Mouse (Mus musculus) frontal cortex, adult 2 months (tissue): ENCODE measurements at regions not wholly inside any gene's neighbourhood (a gene's known extent, or its start where the extent isn't known, plus 50 kb on each side); places are given as distances from the start of the nearest gene placed in this dataset.
A peak's percentile ranks its signal among the peaks of the same experiment; 100 is the strongest.
"Not testable (repeated sequence)": the region's sequence is repeated elsewhere in the genome, so short reads cannot be mapped to it uniquely, and the experiment has no call there.

Source experiments
- DNase-seq, 2 experiments: peaks; one replicate each; pipeline ENCODE4 v3.0.0; 2022; ENCODE audit warnings: low spot score in 1 of 2; ENCODE audit errors: extremely low spot score in 1 of 2

DNA sequence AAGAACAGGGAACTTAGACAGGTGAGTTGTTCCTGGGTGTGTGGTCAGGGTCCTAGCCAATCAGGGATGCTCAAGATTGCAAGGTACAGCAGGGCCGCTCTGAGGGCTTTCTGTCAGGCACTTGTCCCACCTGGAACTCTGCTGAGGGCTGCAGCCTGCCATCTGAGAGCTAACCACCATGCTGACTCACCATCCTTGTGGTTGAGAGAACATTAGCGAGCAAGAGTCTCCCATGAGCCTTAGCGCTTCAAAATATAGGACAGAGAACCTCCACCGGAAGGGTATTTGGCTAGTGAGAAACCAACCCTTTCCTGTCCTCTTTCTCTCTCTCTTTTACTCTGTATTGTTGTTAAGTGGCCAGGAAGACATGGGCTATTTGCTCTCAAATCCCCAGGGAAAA is 104.1 kb upstream of the Rasgrp1 start:
- DNase-seq, result no peak

DNA sequence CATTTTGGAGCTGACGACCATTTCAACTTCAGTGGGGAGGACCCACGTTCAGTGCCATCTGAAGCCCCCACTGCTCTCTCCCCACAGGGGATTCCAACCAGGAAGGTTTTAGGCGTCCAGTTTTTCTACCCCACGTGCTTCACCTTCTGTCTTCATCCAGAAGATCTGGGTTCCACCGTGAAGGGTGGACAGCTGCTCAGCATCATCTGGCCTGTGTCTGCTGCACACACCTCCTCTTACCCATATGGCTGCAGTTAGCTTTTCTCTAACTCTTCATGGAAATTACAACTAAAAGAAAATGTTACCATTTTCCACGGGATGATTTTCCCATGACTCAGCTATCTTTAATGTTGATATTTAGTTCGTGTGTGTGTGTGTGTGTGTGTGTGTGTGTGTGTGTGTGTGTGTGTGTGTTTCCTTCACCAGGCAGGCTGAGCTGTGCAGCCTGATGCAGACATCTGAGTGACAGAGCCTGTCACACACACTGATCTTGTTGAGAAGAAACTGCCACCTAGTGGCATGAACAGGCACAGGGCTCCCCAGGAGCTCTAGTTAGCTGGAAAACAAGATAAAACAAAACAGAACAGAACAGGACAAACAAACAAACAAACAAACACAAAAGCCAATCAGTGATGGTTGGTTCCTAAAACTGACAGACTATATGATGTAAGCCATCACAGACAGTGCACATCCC is 107.5 kb upstream of the Rasgrp1 start:
- peak; percentile 32 to 74 for DNase-seq

DNA sequence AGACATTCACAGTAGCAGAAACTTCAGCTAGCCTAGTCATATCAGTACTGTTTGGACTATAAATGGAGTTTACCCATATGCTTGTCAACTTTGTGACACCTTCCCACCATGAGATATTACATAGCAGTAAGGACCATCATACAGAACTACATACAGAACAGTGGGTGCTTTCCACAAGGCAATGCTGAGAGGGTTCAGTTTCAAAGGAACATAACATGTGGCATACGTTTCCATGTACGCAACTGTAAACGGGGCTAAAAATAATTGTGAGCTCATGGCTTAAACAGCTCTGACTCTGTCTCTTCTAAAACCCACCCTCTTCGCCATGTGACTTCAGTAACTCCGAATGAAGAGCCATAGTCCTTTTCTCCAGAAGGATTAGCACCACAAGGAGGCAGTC is 109.0 kb upstream of the Rasgrp1 start:
- no peak for DNase-seq

DNA sequence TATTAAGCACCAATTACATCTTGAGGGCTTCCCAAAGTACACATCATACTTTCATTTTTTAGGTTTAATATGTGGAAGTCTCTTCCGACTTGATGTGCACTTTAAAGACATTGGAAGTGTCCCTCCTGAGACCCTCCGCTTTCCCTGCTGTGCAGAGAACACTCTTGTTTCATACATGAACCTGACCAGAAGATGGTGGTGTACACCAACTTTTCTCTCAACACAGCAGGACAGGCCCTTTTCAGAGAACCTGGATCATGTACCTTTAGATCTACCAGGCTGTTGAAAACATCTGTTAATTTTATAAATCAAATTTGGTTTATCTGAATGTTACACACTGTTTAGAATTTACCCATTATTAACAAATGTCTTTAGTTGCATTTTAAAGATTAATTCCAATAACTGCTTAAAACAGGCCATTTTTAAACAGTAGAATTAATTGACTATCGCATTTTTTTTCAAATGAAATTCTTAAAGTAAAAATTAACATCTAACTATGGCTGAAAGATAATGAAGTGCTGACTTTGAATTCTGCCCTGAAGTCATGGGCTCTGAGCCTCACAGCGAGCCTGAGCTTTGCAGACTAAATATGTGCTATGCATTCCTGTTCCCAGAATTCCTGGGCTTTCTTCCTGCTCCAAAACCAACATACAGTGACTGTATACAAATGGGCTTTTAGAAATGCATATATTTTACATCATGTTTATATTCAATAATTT is 112.4 kb upstream of the Rasgrp1 start:
- DNase-seq, result peak in 1 of 2 experiments; percentile 50

DNA sequence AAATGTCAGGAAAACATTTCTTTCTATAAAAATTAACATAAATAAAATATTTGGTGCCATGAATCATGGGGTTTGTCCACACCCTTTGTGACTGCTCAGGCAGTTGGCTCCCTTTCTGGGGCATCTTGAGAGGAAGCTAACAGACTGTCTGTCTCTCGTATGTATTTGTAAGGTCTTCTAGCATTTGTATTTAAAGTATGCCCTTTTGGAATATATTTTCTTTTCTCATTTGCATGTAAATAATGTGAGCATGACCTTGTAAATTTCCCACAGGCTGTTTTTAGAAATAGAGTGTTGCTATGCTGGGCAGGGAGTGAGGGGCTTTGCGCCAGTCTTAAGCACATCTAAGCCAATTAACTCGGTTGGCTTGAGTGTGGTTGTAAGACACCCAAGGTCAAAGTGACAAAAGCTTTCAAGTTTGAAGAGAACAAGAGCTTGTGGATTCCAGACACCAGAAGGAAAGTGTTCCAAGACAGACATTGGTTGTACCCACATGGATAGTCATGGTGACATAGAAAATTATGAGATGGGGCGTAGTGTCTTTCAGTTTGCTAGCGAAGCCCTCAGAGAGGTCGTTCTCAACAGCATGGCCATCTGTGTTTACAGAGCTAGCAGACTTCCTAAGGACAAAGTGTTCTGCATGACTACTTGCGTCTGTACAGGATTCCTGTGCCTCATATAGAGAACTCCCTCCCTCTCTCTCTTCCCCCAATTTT is 113.1 kb upstream of the Rasgrp1 start:
- DNase-seq, result no peak

DNA sequence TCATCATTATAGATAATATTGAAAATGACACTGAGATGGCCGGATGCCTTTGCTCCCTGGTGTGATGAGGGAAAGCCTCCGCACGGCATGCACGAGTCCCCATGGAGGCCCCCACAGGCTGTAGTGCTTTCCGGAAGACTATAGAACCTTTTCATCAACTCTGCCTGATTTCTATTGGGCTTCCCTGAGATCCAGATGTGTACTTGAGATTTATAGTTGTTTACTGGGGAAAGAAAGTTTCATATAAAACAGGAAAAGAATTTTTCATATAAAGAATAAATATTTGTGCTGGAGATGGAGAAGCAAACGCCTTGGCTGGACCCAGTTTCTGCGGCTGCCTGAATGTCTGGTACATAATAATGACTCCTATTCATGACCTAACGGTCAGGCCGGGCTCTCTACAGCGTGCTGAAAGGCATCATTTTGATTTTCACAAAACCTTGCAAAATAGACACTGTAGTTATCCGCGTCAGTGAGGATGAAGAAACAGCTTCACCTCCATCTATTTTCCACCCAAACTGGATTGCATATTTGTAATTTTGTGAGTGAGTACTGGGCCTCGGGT is 113.7 kb upstream of the Rasgrp1 start:
- DNase-seq, result no peak

DNA sequence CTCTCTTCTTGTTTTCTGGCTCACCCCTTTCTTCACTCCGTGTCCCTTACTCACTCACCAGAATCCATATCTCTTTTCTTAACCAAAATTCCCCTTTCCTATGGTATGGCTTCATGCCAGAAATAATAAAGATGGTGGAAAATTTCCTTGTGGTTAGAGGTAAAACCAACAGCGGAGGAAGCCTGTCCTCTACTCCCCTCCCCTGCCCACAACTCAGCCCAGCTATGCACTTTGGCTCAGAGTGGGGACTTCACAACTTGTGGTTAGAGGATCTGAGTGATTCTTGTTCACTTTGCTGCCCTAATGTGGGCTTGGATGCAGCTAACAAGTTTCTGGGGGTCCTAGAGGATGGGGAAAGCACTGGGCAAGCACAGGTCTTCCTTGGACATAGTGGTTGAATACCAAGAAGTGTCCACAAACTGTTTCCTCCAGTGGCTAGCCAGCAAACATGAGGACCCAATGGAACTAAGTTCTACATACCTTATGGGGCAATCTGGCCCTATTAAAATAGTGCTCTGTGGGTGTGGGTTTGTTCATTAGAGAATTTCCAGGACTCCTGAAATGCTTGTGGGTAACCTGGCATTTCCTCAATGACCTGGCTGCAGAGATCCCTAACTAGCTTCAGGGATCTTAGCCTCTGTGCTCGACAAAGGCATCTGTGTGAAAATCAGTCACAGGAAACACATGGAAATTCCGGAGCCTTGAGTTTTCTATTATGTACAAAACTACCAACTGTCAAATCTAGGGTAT is 118.9 kb upstream of the Rasgrp1 start:
- DNase-seq, result no peak

DNA sequence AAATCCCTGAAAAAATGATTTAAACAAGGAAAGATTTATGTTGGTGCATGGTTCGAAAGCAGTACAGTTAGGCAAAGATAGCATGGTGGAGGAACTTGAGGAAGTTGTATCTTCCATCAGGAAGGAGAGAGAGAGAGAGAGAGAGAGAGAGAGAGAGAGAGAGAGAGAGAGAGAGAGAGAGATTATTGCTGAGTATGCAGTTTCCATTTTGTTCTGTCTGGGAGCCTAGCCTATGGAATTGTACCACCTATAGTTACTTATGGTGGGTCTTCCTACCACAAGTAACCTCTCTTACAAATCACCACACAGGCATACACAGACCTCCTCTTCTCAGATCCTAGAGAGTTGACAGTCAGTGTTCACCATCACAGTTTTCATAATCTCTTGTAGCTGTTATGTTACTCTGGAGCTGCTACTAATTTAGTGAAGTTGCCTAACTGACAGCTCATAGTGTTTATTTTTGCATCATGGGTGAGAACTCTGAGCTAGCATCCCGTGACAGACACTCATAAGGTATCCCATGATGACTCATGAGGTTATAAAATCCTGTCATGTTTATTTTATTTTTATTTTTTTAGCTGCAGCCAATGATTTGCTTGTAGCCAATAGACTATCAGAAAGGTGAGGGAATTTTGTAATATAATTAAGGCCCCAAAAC is 132.2 kb upstream of the Rasgrp1 start:
- DNase-seq, result no peak

DNA sequence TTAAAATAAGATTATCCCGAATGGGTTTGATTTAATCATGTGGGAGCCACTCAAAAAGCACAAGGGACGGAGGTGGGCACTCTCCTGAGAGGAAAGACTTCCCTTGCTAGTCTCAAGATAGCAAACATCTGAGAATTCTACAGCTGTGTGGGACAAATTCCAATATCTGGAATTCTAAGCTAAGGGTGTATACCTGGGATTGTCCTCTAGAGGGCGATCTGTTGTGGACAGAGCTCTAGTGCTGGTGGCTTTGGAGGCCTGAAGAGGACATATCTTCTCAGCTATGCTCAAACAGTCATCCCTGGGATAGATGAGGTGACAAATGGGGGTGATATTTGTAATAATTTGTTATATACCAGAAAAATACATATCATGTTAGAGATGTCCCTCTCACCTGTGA is 132.8 kb upstream of the Rasgrp1 start:
- peak in 1 of 2 experiments; percentile 30 for DNase-seq

DNA sequence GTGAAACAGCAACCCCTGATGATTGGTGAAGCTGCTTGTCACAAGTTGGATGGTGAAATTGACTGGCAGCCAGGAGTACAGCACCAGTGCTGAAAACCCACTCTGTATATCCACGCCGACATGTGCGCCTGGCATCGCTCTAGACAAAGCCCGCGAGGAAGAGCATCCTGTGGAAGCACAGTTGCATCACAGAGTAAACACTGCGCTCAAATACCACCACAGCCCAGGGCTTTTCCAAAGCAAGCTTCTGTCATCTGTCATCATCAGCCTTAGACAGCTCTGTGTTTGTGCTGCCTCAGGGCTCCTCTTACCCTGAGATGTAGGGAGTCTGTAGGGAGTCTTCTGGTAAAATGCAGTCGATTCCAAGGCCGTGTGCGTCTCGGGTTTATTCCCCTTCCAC is 134.7 kb upstream of the Rasgrp1 start:
- DNase-seq, result not testable (repeated sequence)

DNA sequence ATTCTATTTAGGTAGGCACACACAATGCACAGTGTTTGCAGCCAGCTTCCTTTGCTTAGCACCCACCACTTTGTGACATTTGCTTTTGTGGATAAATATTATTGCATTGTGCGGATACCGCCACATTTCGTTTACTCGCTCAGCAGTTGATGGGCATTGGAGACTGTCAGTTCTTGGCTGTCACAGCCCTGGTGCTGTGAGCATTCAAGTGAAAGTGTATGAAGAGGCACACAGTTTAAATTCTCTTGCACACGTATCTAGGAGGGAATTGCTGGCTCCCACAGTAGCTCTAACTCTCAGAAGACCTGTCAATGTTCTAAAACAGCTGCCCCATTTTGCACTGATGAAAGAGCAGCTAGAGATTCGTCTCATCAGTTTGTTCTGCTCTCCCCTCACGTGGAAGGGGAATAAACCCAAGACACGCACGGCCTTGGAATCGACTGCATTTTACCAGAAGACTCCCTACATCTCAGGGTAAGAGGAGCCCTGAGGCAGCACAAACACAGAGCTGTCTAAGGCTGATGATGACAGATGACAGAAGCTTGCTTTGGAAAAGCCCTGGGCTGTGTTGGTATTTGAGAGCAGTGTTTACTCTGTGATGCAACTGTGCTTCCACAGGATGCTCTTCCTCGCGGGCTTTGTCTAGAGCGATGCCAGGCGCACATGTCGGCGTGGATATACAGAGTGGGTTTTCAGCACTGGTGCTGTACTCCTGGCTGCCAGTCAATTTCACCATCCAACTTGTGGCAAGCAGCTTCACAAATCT is 136.6 kb upstream of the Rasgrp1 start:
- DNase-seq, result not testable (repeated sequence)

DNA sequence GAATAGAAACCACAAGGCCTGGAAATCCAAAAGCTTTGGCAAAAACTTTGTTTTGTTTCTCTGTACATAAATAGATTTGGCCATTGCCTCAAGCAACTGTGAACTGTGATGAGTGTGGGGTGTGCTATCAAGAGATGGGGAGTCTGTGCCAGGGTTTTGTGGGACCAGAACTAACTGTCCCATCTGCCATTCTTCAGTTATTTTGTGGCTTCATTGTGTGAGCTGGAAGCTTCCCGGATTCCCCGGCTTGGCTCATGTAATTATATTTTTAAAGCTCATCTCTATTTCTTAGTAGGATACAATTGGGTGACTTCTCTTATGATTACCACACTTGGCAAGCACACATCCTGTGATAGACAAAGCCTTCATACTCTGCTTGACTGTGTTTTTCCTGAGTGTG is 143.6 kb upstream of the Rasgrp1 start:
- peak in 1 of 2 experiments; percentile 7 for DNase-seq

DNA sequence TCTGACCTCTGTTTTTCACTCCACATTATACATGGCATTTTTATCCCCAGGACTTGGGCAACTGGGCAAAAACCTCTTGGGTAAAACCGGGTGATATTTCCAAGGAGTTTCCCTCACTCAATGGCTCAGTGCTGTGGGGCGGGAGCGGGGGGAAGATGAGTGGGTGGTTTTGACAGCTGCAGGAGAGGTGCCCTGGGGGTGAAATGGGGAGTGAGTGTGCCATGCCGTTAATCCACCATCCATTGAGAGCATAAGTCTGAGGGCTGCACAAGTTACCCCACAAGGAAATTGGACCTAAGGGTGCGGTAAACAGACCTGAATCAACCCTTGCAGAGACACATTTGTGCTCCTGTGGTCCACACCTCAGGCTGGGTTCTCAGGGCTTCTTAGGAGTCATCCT is 155.8 kb upstream of the Rasgrp1 start:
- no peak for DNase-seq

DNA sequence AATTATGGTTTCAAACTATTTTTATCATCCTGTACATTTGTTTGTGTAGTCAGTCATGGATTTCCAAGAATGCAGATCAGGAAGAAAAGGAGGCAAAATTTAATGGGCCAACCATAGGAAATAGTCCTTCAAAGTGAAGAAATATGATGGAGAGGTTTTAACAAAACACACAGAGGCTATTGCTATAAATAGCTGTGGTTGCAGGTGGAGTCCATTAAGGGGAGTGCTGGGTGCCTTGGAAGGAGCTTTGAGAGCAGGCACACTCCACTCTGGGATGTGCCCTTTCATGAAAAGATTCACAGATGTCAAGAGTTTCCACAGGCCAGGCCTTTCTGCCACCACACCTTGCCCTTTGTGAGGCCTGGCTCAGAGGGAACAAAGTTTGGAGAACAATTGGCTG is 159.8 kb upstream of the Rasgrp1 start:
- DNase-seq, result no peak

DNA sequence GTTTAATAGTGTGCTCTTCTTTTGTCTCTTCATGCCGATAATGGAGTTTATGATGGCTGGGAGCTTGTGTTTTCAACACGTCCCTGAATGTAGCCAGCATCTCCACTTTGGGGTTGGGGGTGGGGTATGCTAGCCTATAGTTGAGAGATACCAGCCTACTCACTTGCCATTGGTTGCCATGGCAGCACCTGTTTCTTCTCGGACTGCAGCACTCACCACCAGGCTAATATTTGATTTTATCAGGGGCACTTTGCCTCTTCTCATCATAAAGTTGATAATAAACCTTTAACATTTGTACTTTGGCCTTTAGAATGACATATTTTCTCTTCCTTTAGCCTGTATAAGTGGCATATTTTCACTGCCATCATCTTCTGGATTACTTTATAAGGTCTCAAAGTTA is 168.9 kb upstream of the Rasgrp1 start:
- no peak for DNase-seq

DNA sequence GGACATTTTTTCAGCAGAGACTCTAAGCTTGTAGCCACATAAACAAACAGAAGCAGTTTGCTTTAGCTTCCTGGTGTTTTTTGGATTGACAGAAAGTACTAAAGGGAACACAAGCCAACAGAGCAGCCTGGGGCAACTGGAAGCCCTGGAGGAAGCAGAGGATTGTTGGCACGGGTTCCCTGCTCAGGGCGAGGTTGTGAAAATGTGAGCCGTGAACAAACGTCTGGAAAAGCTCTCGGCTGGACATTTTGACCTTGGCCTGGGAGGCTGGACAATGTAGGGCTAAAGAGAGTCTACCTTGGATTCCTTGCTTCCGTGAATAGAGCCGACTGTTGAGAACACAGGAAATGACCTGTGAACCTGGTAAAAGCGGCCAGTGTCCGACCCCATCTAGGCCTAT is 169.8 kb upstream of the Rasgrp1 start:
- DNase-seq, result no peak

DNA sequence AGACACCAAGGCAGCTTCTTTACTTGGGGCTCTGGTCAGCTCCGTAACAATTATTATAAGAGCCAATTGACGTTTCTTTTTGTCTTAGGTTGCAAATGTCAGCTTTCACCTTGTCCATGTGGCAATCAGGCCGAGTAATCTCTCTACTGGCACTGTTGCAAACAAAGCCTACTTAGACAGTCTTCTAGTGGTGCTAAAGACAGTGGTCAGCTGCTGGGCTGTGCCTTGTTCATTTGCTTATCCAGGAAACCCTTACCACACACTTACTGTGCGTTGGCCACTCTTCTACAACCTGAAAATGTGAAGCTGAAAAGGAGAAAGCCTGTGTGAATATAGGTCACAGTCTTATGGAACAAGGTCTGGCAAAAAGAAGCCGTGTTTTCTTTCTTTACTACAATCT is 181.6 kb upstream of the Rasgrp1 start:
- DNase-seq, result no peak

DNA sequence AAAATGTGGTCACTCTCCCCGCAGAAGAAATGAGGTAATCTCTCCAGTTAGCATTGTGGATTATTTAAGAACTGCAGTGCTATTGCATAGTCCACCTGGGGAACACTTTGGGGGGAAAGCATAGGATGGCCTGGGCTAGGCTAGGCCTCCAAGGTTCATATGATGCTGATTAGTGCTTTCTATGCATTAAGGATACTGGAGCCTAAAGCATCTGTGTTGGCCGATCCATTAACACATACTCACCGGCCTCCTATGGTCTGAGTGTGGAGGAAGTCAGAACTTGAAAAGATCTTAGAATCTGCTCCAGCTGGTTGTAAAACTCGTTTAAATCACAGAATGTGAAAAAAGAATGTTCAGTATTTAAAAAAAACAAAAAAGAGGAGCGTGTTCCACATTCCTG is 196.1 kb upstream of the Rasgrp1 start:
- DNase-seq, result no peak

DNA sequence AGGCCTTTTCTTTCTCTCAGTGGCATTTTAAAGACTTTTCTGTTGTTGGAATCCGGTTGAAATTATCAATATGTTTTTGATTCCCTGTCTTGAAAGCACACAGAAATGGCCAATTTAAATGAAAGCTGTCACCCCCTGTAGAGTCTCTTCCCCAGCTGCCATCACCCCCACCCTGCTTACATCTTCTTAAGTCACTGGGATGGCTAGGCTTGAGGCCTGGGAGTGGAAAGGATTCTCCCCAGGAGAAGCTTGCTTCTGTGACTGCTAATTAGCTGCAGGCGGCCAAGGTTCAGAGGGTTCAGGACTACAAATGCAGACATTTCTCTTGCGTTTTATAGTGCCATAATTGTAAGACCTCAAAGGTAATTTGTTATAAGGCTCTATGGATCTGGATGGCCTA is 196.5 kb upstream of the Rasgrp1 start:
- DNase-seq, result no peak
